Mouse (Mus musculus): ENCODE data around the gene Adk. TPM values are rescaled to one million over a fixed set of nuclear protein-coding genes. Genes with fewer than 3 reads are reported as not detected.

Adk gene
- total and polyA plus RNA-seq, 3 experiments = 69.0 to 479 (median 102) TPM

DNA sequence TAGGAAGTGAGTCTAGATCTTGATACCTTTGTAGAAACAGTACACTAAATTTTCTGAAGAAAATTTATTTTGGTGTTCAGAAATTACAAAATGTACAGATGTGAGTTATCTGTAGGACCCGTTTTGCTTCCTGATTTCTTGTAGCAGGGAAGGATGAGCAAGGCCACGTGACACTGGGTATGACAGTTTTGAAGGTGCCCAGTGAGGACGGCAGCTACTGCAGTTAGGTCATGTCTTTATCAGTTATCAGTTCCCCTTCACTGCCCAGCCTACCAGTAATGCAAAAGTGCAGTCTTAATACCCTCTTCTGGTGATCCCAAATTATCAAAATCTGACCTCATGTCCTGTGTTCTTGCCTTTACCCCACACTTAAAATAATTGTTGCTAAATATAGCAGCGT, 25.6 kb downstream of the Adk start:
- Histone ChIP-seq H3K9me3 (replicated peaks; ENCODE audit: insufficient read depth, low read length) (no peaks in the 10 kb centered on the region), H3K4me3 (ENCODE audit: control insufficient read depth in 1 of 2, insufficient read depth in 1 of 2, low read depth in 2 of 2, low read length in 2 of 2) (peak overlapping the region; percentile 11 to 89; a peak in 3 of 4 replicates), H3K79me2 (ENCODE audit: control insufficient read depth, insufficient read depth, low read length, poor library complexity) (peaks cover 28% of the 10 kb centered on the region), H3K27me3 (ENCODE audit: control insufficient read depth in 1 of 2, insufficient read depth in 2 of 2, low read length in 2 of 2) (no peaks in the 10 kb centered on the region), H3K4me1 (ENCODE audit: control insufficient read depth in 1 of 2, insufficient read depth in 2 of 2, low read length in 2 of 2) (peaks cover 18 to 26% of the 10 kb centered on the region in 2 experiments), H3K9ac (ENCODE audit: control insufficient read depth, low read depth, low read length, poor library complexity, severe bottlenecking) (peak overlapping the region; percentile 32), H3K36me3 (ENCODE audit: control insufficient read depth in 1 of 2, insufficient read depth in 2 of 2, low read length in 2 of 2) (peaks cover 0 to 37% of the 10 kb centered on the region in 2 experiments; a peak in 3 of 4 replicates), H3K27ac (ENCODE audit: control insufficient read depth, low read depth, low read length) (peak overlapping the region; percentile 51)
- peak; percentile 77 for DNase-seq (ENCODE audit: low read depth, low spot score)
- no peak for TF ChIP-seq MAZ (IDR thresholded peaks at IDR 0.05; ENCODE audit: low read depth, low read length)
- TF ChIP-seq MEF2A (IDR thresholded peaks at IDR 0.05; ENCODE audit: extremely low read depth, insufficient replicate concordance, low read depth, low read length, poor library complexity, severe bottlenecking) = no peak
- no peak for TF ChIP-seq ZKSCAN1 (IDR thresholded peaks at IDR 0.05; ENCODE audit: low read depth, low read length)
- peak; percentile 60; the same call in 1 of the 2 replicates for TF ChIP-seq BHLHE40 (IDR thresholded peaks at IDR 0.05; ENCODE audit: borderline replicate concordance, low read depth, low read length)
- TF ChIP-seq USF1 (IDR thresholded peaks at IDR 0.05; ENCODE audit: low read depth, low read length) = peak; percentile 98
- TF ChIP-seq MYC (IDR thresholded peaks at IDR 0.05; ENCODE audit: low read depth, low read length) = peak; percentile 87; the same call in 1 of the 2 replicates
- no peak for TF ChIP-seq ZNF384 (IDR thresholded peaks at IDR 0.05; ENCODE audit: low read depth, low read length)
- TF ChIP-seq HCFC1 (IDR thresholded peaks at IDR 0.05; ENCODE audit: low read depth, low read length) = no peak
- TF ChIP-seq RCOR1 (IDR thresholded peaks at IDR 0.05; ENCODE audit: low read depth, low read length) = peak; percentile 41; the same call in 1 of the 2 replicates
- no peak for TF ChIP-seq ZC3H11A (IDR thresholded peaks at IDR 0.05; ENCODE audit: low read depth, low read length)
- TF ChIP-seq EP300 (IDR thresholded peaks at IDR 0.05; ENCODE audit: low read depth in 1 of 2, low read length in 2 of 2) = peak; percentile 24 to 36; a peak in 1 of 4 replicates
- TF ChIP-seq MAFK (IDR thresholded peaks at IDR 0.05; ENCODE audit: borderline replicate concordance, low read depth, low read length) = no peak
- peak; percentile 96 for TF ChIP-seq MAX (IDR thresholded peaks at IDR 0.05; ENCODE audit: low read length)
- no peak for TF ChIP-seq POLR2AphosphoS5 (IDR thresholded peaks at IDR 0.05; ENCODE audit: borderline replicate concordance, low read depth, low read length)
- peak; percentile 66 for TF ChIP-seq ELF1 (IDR thresholded peaks at IDR 0.05; ENCODE audit: low read depth, low read length)
- TF ChIP-seq SIN3A (IDR thresholded peaks at IDR 0.05; ENCODE audit: low read length) = peak; percentile 84
- TF ChIP-seq CTCF (IDR thresholded peaks at IDR 0.05 in 2 of 3, conservative IDR thresholded peaks at IDR 0.05 in 1 of 3; ENCODE audit: control insufficient read depth in 1 of 3, insufficient read depth in 1 of 3, low read depth in 2 of 3, low read length in 3 of 3, poor library complexity in 1 of 3, severe bottlenecking in 1 of 3) = no peak
- TF ChIP-seq GABPA (IDR thresholded peaks at IDR 0.05; ENCODE audit: low read depth, low read length) = no peak
- no peak for TF ChIP-seq SMC3 (IDR thresholded peaks at IDR 0.05; ENCODE audit: low read depth, low read length)
- peak; percentile 93 for TF ChIP-seq MXI1 (IDR thresholded peaks at IDR 0.05; ENCODE audit: low read depth, low read length)
- TF ChIP-seq TAL1 (IDR thresholded peaks at IDR 0.05; ENCODE audit: low read length) = no peak
- TF ChIP-seq NRF1 (IDR thresholded peaks at IDR 0.05; ENCODE audit: insufficient read depth, low read depth, low read length, poor library complexity, severe bottlenecking) = no peak
- TF ChIP-seq E2F4 (IDR thresholded peaks at IDR 0.05; ENCODE audit: borderline replicate concordance, low read depth, low read length) = no peak
- TF ChIP-seq ZMIZ1 (IDR thresholded peaks at IDR 0.05; ENCODE audit: low read depth, low read length) = no peak
- TF ChIP-seq TBP (IDR thresholded peaks at IDR 0.05; ENCODE audit: low read depth, low read length) = no peak
- TF ChIP-seq ETS1 (IDR thresholded peaks at IDR 0.05; ENCODE audit: low read depth, low read length) = peak; percentile 72
- no peak for TF ChIP-seq NELFE (IDR thresholded peaks at IDR 0.05; ENCODE audit: low read depth, low read length)
- TF ChIP-seq GATA1 (IDR thresholded peaks at IDR 0.05; ENCODE audit: low read depth, low read length) = peak; percentile 74
- TF ChIP-seq UBTF (IDR thresholded peaks at IDR 0.05; ENCODE audit: borderline replicate concordance, insufficient read depth, low read depth, low read length) = no peak
- no peak for TF ChIP-seq MYB (IDR thresholded peaks at IDR 0.05; ENCODE audit: low read depth, low read length)
- TF ChIP-seq POLR2A (IDR thresholded peaks at IDR 0.05; ENCODE audit: control insufficient read depth in 1 of 2, insufficient read depth in 1 of 2, low read depth in 1 of 2, low read length in 2 of 2, poor library complexity in 1 of 2) = no peak
- no peak for TF ChIP-seq KAT2A (conservative IDR thresholded peaks at IDR 0.05; ENCODE audit: low read depth, low read length)
- TF ChIP-seq TCF12 (IDR thresholded peaks at IDR 0.05; ENCODE audit: low read depth, low read length) = no peak
- no peak for TF ChIP-seq JUND (IDR thresholded peaks at IDR 0.05; ENCODE audit: low read depth, low read length)
- TF ChIP-seq POLR2AphosphoS2 (IDR thresholded peaks at IDR 0.05; ENCODE audit: low read length) = no peak
- TF ChIP-seq RAD21 (IDR thresholded peaks at IDR 0.05; ENCODE audit: low read depth, low read length) = no peak
- no peak for TF ChIP-seq CHD2 (IDR thresholded peaks at IDR 0.05; ENCODE audit: low read length)
- no peak for TF ChIP-seq CHD1 (IDR thresholded peaks at IDR 0.05; ENCODE audit: low read depth, low read length)
